Mouse (Mus musculus) hindlimb bud, embryonic 11.5 days (tissue): Measurements from ENCODE around the gene Nuf2.
A peak's percentile ranks its signal among the peaks of the same experiment; 100 is the strongest.

Source experiments
- DNase-seq: peaks from one replicate; pipeline ENCODE4 v3.0.0-alpha.2; 2012; ENCODE audit warnings: low read depth, low spot score; ENCODE audit errors: extremely low spot score

Gene Nuf2

GRCm38 (mm10) chr1:169471185-169471584, 60.1 kb downstream of the Nuf2 start:
- no peak for DNase-seq

- no peak for DNase-seq
Observed at GRCm38 (mm10) chr1:169467791-169468190, 63.5 kb downstream of the Nuf2 start.

- DNase-seq = no peak
Observed at GRCm38 (mm10) chr1:169462386-169463115, 68.7 kb downstream of the Nuf2 start.

GRCm38 (mm10) chr1:169459071-169459782, 72.0 kb downstream of the Nuf2 start:
- DNase-seq = peak; percentile 97
